Mouse (Mus musculus) thymus, postnatal 4 days (tissue): ENCODE measurements around the gene Fsip1.

Experiments used
- DNase-seq: peaks from one replicate; pipeline ENCODE4 v3.0.0; 2021

Fsip1 gene

DNA sequence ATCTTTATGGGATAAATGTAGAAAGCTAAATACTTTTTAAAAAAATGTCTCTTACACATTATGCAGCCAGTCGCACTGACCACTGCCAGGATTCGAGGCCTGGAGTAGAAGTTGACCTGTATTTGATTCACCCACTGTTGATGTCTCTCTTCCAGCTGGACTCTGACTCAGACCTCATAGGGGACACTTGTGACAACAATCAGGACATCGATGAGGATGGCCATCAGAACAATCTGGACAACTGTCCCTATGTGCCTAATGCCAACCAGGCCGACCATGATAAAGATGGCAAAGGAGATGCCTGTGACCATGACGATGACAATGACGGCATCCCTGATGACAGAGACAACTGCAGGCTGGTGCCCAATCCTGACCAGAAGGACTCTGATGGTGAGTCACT lies 134.5 kb downstream of the Fsip1 start:
- DNase-seq, result no peak

DNA sequence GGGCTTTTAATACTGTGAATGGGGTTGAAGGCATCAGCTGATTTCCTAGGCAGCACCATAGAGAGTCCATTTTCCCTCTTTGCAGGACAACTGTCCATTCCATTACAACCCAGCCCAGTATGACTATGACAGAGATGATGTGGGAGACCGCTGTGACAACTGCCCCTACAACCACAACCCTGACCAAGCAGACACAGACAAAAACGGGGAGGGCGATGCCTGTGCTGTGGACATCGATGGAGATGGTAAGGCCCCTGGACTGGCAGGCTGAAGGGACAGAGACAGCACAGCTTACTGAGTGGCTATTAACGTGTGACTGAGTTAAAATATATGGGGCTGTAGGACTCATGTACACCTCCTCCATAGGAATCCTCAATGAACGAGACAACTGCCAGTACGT lies 136.0 kb downstream of the Fsip1 start:
- no peak for DNase-seq

DNA sequence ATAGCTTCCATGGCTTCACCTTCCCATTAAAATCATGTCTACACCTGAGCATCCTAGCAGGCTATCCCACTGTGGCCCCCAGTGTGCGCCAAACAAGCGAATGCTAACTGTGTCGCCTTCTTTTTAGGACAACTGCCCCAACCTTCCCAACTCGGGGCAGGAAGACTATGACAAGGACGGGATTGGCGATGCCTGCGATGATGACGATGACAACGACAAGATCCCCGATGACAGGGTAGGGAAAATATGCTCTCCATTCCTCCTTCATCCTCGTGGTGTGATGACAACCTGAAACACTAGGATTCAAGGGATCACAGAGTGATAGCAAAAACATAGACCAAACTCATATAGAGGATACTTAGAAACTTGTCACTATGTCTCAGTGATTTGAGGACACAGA lies 136.7 kb downstream of the Fsip1 start:
- DNase-seq, result no peak

DNA sequence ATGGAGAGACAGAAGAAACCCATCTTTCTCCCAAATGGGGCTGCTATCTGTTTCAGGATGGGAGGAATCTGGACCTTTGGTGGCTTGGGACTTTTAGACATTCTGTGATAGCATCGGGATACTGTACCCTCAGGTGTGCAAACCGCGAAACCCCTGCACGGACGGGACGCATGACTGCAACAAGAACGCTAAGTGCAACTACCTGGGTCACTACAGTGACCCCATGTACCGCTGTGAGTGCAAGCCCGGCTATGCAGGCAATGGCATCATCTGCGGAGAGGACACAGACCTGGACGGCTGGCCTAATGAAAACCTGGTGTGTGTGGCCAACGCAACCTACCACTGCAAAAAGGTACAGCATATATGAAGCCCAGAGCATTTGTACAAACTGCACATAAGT lies 137.1 kb downstream of the Fsip1 start:
- no peak for DNase-seq

DNA sequence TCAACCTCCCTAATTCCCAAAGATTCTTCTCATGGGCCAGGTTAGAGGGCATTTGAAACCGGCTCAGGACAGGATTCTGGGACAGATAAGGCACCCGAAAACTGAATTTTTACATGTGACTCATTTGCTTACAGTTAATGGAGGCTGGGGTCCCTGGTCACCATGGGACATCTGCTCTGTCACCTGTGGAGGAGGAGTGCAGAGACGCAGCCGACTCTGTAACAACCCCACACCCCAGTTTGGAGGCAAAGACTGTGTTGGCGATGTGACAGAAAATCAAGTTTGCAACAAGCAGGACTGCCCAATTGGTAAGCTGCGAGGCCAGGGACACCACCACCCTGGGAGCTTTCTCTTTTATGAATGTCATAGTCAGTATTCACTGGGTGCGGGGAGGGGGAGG lies 138.3 kb downstream of the Fsip1 start:
- no peak for DNase-seq

DNA sequence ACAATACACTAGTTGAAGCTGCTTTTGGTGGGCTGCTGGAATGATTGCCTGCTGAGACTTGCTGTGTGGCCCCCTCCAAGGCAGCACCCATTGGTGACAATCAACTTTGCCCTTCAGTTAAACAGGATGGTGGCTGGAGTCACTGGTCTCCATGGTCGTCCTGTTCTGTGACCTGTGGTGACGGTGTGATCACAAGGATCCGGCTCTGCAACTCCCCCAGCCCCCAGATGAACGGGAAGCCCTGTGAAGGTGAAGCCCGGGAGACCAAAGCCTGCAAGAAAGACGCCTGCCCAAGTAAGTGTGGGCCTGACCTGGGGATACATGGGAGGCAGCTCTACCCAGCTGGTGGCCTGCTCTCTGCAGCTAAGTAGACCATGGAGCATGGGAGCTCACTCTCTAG lies 138.7 kb downstream of the Fsip1 start:
- DNase-seq, result no peak

DNA sequence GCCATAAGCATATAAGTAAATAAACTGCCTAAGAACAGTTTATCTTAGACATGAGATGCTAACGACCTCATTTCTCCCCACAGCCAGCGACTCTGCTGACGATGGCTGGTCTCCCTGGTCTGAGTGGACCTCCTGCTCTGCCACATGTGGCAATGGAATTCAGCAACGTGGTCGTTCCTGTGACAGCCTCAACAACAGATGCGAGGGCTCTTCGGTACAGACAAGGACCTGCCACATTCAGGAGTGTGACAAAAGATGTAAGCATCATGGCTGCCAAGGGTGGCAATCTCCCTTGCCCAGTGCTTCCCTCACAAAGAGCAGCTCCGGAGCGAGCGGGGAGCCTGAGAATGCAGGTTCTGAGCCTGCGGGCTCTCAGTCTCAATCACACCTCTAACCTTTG lies 139.4 kb downstream of the Fsip1 start:
- DNase-seq, result no peak

DNA sequence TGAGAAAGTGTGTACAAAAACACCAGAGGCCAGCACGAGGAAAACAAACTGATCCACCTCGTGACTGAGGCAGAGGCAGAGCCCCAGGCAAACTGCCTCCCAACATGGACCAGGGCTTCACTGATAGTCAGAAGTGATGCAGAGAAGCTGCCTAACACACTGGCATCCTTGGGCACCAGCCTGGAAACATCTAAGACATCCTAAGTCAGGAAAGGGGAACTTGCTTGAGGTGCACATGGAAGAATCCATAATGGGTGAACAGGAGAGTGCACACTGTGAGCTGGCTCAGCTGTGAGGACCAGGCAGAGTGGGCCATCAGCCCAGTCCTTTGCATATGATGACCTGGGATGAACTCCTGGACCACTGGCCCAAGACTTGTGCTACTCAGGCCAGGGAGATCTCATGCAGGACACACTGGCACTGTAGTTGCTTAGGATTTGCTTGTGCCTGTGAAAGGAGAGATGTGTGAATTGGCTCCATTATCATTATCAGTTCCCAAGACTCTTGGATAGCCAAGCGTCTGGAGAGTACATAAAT lies 139.9 kb downstream of the Fsip1 start:
- no peak for DNase-seq

DNA sequence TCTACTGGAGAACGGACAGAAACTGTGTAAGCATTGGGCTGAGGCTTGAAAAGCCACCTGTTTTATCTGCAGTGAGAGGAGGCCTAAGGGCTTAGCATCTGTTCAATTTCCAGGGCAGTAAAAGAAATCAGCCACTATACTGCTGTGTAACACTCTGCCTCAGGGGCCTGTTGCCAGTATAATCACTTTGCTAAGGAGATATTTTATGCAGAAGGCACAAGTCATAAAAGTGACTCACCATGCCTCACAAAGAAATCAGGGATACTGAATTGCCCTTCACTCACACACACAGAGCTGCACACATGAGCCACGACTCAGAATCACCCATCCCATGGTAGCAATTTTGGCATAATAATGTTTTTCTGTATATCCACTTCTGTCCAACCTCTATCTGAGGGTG lies 140.6 kb downstream of the Fsip1 start:
- no peak for DNase-seq

DNA sequence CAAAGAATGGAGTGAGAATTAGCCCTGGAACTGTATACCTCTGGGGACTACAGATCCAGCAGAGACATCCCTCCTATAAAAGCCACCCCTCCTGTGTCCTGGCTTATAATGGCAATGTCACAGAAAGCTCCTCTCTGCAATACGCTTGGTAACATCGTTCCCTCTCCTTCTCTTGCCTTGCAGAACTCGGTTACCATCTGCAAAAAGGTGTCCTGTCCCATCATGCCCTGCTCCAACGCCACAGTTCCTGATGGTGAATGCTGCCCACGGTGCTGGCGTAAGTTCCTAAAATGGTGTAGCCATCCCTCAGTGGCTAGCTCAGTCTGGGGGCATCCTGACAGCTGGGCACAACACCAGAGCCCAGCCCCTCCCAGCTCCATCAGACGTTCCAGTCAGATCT lies 141.1 kb downstream of the Fsip1 start:
- DNase-seq, result no peak

DNA sequence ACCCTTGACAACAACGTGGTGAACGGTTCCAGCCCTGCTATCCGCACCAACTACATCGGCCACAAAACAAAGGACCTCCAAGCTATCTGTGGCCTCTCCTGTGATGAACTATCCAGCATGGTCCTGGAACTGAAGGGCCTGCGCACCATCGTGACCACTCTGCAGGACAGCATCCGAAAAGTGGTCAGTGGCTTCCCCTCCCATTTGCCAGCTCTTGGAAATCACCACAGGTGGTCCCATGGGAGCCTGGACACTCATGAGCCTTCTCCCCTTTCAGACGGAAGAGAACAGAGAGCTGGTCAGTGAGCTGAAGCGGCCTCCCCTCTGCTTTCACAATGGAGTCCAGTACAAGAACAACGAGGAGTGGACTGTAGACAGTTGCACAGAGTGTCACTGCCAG lies 142.1 kb downstream of the Fsip1 start:
- DNase-seq, result no peak

DNA sequence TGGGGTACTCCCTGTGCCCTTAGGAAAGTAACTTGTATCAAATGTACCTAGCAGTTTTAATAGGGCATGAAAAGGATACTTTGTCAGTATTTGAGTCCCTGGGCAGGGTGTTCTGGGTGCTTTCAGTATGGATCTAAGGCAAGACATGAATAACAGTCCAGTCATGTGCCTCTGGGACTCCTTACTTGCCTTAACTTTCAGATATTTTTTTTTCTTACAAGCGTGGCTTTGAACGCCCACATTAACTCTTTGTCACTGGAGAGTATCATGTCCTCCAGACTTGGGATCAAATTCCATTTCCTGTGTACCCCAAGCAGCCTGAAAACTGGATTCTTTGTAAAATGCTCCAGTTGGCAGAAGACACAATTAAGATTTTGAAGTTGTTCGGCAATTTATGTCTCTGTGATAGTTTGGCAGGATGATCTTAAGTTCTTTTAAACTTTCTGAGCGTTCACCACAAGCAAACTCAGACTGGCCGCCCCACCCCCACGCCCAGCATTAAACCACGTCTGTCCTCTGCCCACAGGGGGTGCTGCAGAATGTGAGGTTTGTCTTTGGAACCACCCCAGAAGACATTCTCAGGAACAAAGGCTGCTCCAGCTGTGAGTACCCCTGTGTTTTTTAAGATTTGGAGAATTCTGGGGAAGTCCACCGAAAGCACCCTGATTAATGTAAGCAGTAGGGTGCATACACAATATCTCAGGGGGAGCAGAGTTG lies 142.8 kb downstream of the Fsip1 start:
- DNase-seq, result peak; percentile 35

DNA sequence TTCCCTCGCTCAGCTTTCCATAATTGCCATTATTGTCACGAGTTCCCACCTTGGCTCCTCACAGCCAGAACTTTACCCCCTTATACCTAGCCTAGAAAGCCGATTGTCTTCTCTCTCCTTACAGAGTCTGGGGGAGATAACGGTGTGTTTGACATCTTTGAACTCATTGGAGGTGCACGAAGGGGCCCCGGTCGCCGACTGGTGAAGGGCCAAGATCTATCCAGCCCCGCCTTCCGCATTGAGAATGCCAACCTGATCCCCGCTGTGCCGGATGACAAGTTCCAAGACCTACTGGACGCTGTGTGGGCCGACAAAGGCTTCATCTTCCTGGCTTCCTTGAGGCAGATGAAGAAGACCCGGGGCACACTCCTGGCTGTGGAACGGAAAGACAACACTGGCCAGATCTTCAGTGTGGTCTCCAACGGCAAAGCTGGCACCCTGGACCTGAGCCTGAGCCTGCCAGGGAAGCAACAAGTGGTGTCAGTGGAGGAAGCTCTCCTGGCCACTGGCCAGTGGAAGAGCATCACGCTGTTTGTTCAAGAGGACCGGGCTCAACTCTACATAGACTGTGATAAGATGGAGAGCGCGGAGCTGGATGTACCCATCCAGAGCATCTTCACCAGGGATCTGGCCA lies 143.8 kb downstream of the Fsip1 start:
- DNase-seq, result no peak

DNA sequence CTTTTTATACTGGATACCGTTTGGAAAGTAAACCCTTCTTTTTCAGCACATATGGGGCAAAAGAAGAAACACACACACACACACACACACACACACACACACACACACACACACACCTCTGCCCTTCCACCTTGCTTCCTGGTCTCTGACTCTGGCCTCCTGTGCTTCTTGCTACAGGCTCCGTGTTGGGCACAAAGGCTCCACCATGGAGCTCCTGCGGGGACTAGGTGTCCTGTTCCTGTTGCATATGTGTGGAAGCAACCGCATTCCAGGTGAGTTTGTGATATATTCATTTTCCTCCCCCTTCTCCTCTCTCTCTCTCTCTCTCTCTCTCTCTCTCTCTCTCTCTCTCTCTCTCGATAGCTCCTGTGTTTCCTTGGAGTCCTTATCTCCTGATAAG lies 144.3 kb downstream of the Fsip1 start:
- DNase-seq, result no peak

DNA sequence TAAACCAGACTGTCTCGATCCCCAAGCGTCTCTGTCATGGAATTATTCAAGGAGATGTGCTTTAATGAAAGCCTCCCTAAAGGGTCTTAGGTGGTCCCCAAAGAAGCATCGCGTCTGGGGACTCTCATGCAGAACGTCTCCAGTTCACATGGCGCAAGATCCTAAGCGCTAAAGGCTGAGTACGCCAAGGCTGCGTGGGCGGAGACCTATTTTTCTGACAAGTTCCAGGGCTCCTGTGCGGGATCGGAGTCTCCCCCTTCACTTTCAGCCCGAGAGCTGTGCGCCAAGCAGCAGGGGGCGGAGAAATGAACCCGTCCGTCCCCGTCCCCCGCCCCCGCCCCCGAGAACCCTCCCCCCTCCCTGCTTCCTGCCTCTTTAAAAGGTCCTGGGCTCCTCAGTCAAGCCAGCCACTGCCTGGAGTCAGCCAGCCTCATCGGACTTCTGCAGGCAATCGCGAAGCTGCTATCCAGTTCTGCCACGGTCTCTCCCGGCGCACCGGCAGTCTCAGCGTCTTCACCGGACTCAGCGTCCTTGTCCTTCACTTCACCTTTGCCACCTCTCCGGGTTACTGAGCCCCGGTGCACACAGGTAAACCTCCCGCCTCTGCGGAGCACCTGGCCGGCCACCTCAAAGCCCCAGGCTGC lies 145.2 kb downstream of the Fsip1 start, which contains the start of gene Thbs1:
Gene Thbs1 (plus strand): TSS at position 389 of the 644 bp plus-strand sequence.
- DNase-seq, result peak; percentile 59

DNA sequence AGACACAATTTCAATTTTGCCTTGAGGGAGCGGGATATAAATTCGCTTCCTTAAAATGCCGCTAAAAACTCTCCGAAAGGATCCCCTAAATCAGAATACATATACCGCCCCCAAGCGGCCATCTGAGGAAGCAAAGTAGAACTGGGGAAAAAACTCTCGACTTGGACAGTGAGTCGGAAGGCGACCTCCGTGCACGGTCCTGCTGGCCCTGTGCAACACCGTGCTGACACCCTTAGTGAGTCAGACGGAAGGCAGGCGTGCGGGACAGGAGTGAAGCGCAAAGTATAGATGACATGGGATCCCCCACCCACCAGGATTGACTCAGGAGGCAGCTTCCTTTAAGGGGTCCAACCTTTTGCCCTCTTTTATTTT lies 145.7 kb downstream of the Fsip1 start:
- peak; percentile 79 for DNase-seq

DNA sequence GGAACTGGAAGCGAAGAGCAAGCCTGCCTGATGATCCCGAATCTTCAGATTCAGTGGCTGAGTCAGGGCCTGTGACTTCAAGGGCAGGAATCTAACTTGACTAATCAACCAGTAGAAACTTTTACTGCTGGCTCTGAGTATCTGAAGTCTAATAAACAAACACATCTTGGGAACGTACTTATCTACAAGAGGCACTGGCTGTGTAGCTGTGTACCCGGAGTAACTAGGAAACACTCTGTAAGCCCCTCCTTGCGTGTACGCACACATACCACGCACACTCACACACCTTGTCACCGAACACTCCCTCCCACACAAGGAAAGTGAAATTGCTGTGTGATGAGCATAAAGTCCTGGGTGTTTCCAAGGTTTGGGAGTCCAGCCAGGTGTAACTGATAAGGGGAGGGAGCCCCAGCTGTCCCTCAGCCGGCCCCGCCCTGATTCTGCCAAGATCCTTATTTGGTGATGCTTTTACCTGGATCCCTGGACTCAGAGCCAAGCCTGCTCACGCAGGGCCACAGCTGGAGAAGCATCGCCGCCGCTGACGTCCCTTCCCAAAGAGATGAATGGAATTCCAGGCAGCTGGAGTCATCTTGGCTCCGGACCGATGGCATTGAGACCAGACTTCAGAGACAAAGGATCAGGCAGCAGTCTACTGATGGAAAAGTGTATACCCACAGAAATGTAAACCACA lies 146.4 kb downstream of the Fsip1 start:
- no peak for DNase-seq

DNA sequence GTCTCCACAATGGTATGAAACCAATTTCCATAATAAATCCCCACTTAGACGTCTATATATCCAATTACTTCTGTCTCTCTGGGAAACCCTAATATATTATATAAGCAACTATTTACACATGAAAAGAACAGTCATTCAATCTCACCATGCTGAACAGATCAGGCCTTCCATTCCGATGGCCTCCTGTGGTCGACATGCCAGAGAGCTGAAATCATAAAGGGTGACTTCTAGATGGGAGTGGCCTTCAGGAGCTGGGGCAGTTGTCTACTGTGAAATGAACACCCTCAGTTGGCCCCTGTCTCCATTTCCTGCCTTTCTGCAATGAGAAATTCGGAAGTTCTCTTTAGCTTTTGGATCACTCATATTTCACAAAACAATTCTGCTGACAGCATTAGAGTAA lies 154.6 kb downstream of the Fsip1 start:
- no peak for DNase-seq

DNA sequence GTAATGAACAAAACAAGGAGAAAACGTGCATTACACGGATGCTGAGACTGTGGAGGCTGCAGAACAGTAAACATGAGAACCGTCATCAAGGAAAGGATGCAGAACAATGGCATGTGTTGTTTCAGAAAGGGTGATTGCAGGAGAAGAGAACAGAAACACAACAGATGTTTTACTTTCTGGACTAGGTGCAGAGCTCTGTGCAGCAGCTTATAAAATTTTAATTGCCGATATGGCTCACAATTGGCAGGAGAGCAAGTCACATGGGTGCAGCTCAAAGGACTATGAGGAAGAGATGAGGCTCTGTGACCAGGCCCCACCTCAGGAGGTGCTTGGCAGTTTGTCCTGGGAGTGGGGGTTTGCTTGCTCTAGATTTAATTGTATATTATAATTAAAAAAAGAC lies 157.7 kb downstream of the Fsip1 start:
- no peak for DNase-seq

DNA sequence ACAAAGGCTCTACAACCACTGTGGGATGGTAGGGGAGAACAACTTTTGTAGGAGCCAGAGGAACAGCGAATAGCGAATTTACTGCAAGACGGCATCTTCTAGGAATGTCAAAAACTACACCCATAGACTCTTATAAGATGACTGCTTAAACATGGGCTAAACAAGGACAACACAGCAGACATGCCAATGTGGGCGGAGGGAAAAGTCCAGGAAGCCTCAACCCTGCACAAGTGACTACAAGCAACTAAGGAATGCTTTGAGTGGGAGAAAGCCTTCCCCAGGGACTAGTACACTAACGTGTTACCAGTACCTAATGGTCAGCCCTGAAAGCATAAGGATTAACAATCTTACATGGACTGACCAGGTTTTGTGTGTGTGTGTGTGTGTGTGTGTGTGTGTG lies 165.5 kb downstream of the Fsip1 start:
- DNase-seq, result no peak

DNA sequence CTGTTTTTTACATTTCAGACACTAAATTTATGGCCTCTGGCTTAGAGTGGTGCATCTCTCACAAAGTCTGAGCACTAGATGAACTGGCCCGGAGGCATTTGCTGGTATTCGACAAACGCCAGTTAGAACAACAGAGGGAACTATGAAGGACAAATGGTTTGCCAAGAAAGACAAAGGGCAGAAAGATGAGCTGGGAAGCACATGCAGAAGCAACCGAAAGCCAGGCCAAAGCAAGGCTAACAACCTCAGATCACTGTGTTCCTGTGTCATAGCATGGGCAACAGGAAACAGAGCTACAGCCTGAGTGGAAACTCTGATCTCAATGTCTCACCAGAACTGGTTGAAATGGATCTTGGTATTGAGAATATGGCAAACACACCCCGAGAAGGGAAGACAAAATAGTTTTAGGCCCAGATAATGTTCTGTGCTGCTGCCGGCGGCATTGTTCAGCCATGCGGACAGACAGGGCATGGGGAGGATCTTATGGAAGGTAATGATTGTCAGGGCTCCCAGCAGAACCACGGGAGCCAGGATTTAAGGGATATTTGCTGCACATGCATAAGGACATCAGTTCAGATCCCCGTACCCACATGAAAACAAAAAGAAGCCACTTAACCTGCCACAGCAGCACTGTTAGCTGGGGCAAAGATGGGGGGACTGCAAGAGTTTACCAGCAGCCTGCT lies 169.6 kb downstream of the Fsip1 start:
- DNase-seq, result no peak

DNA sequence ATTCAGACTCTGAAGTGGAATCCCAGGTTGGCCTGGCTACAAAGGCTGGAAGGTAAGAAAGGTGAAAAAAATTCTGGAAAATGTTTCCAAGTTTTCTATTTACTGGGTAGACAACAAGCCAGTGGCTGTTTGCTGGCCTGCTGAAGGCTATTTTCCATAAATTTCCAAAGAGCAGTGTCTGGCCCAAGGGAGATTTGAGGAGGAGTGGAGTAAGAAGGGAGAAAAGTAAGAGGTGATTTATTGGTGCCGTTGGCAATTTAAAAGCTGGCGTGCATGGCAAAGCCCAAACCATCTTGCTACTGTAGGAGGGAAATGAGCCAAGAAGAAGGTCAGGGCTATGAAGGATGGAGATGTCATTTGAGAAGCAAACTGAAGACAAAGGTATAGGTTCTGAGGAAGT lies 171.1 kb downstream of the Fsip1 start:
- no peak for DNase-seq

DNA sequence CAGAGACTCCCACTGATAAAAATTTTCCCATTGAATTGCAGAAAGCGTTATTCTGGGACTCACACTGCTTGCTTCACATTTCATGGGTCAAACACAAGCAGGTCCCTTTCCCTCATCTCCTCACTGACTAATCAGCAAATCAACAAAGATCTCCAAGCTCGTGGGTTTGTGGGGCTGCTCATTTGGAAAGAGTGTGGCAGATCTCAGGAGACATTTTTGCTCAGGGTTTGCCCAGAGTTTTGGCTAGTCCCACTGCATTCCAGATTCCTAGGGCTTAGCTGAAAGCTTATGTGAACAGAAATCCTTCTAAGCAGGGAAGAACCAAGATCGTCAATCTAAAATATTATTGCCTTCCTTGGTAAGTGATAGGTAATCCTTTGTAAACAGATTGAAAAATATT lies 172.1 kb downstream of the Fsip1 start:
- DNase-seq, result no peak
